Mouse (Mus musculus) hindbrain, embryonic 16.5 days (tissue): ENCODE measurements around the gene Bglap2. TPM values are rescaled to one million over a fixed set of nuclear protein-coding genes. Genes with fewer than 3 reads are reported as not detected.
"Not testable (repeated sequence)": the region's sequence is repeated elsewhere in the genome, so short reads cannot be mapped to it uniquely, and the experiment has no call there.

ENCODE experiments used
- ATAC-seq: fragments of 200-750 bp; cut with Nextera tagmentation; 2 replicates; pipeline ENCODE4 v1.8.0; 2017; ENCODE audit warnings: moderate TSS enrichment, moderate library complexity
- H3K27ac ChIP-seq: fragments of 300-500 bp; sonication (generic); 2 replicates; pipeline ENCODE4 v1.5.1; 2014; ENCODE audit warnings: low read depth, mild to moderate bottlenecking, control low read depth, low read length, moderate library complexity
- H3K27me3 ChIP-seq: fragments of 300-500 bp; sonication (generic); replicated peaks from 2 replicates; pipeline ENCODE4 v1.6.1; 2014; ENCODE audit warnings: low read length; ENCODE audit not compliant: control insufficient read depth, insufficient read depth
- H3K36me3 ChIP-seq: fragments of 300-500 bp; sonication (generic); 2 replicates; pipeline ENCODE4 v1.6.1; 2014; ENCODE audit warnings: mild to moderate bottlenecking, low read length, moderate library complexity, mixed read lengths; ENCODE audit not compliant: control insufficient read depth, insufficient read depth
- H3K4me1 ChIP-seq: fragments of 300-500 bp; sonication (generic); 2 replicates; pipeline ENCODE4 v1.6.1; 2014; ENCODE audit warnings: low read depth, low read length; ENCODE audit not compliant: control insufficient read depth, insufficient read depth
- H3K4me2 ChIP-seq: fragments of 300-500 bp; sonication (generic); 2 replicates; pipeline ENCODE4 v1.6.1; 2014; ENCODE audit warnings: mild to moderate bottlenecking, low read length, control low read depth, moderate library complexity
- H3K4me3 ChIP-seq: fragments of 300-500 bp; sonication (generic); 2 replicates; pipeline ENCODE4 v1.5.1; 2014; ENCODE audit warnings: mild to moderate bottlenecking, low read length, control low read depth, moderate library complexity
- H3K9ac ChIP-seq: fragments of 300-500 bp; sonication (generic); 2 replicates; pipeline ENCODE4 v1.6.1; 2014; ENCODE audit warnings: low read depth, mild to moderate bottlenecking, control low read depth, low read length, moderate library complexity
- H3K9me3 ChIP-seq: fragments of 300-500 bp; sonication (generic); 2 replicates; pipeline ENCODE4 v1.6.1; 2014; ENCODE audit warnings: mild to moderate bottlenecking, low read length, moderate library complexity; ENCODE audit not compliant: control insufficient read depth
- WGBS: fragments of 180-500 bp; shearing (Covaris S2); extraction: QIAGEN DNeasy Blood & Tissue Kit; methylation state at CpG from one replicate; pipeline ENCODE4 v1.1.7; 2014; 5-methylcytosine and 5-hydroxymethylcytosine counted together
- polyA plus RNA-seq: library from polyadenylated mRNA; unstranded; fragments of >200 nt; fragmentation: Nextera tagmentation; extraction: Ambion mirVana; gene quantifications from 2 replicates; pipeline ENCODE4 v1.2.1, GENCODE M21; 2015

The Bglap2 gene
- not detected in 2 replicates for polyA plus RNA-seq

DNA sequence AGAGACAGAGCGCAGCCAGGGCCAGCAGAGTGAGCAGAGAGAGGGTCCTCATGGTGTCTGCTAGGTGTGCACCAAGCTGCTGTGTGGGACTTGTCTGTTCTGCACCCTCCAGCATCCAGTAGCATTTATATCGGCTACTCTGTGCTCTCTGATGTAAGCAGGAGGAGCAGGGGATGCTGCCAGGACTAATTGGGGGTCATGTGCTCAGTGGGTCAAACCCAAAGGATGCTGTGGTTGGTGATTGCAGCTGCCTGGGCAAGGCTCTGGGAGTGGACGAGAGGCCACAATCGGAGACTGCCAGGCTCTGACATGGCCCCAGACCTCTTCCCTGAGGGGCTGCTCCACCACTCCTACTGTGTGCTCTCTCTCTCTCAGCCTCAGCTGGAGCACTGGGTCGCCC, at the start of gene Bglap2:
Gene Bglap2, minus strand, starts transcription at position 101 of the 400 bp plus-strand sequence.
- H3K27me3 ChIP-seq, H3K9ac ChIP-seq, ATAC-seq, H3K9me3 ChIP-seq, H3K36me3 ChIP-seq, H3K4me3 ChIP-seq, H3K27ac ChIP-seq, H3K4me2 ChIP-seq, H3K4me1 ChIP-seq: not testable (repeated sequence)
- 73% methylated on average over 4 of the region's 5 CpGs for WGBS

DNA sequence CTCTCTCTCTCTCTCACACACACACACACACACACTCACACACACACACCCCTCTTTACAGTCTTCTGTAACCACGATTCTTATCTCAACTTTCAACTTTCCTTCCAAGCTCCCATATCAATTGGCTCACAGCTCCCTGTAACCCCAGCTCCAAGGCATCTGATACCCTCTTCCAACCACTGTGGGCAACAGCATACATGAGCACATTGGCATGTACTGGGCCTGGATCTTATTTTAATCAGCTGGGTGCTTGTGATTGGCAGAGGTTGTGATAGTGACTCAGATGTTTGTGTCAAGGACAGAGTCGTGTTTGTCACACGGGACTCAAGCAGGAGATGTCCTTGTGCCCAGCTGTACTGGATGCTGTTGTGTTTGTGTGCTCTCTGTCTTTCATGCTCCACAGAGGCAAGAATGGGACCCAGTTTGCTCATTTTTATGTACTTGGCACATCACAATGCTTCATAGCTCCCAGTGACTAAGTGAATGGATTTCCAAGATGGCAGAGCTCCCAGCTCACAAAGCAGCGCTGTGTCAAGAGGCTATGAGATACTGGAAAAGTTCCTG, 48.9 kb upstream of the Bglap2 start:
- no peak overlapping the region for H3K9ac ChIP-seq
- 88% methylated on average over 4 of the region's 4 CpGs for WGBS

DNA sequence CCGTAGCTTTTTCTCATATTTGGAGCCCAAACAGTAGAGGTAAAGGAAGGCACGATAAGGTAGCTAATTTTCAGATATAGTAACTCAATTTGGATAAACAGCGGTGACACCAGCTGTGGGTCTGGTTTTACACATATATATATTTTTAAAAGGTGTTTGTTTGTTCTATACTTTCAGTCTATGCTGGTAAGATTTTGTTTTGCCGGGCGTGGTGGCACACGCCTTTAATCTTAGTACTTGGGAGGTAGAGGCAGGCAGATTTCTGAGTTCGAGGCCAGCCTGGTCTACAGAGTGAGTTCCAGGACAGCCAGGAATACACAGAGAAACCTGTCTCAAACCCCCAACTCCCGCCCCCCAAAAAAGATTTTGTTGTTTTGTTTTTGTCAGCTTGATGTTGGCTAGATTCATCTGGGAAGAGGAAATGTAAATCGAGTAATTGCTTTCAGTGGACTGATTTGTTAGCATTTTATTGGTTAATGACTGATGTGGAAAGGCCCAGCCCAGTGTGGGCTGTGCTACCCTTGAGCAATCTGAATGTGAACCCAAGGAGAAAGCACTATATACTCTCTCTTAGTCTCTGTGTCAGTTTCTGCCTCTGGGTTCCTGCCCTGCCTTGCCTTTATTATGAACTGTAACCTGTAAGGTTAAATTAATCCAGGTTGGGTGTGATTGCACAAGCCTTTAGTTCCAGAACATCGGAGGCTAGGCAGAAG, 47.4 kb upstream of the Bglap2 start:
- Histone ChIP-seq H3K4me2 (no peak overlapping the region; the same call in 1 of the 2 replicates), H3K4me3 (no peak overlapping the region), H3K9me3 (no peaks in the 10 kb centered on the region), H3K4me1 (peaks cover 24% of the 10 kb centered on the region), H3K9ac (no peak overlapping the region), H3K27ac (no peak overlapping the region), H3K36me3 (peaks cover under 1% of the 10 kb centered on the region; the same call in 1 of the 2 replicates), H3K27me3 (no peaks in the 10 kb centered on the region)
- ATAC-seq = no peak
- WGBS = 89% methylated on average over 10 of the region's 10 CpGs

More for the DNA sequence above, 48.9 kb upstream of the Bglap2 start:
- H3K4me2 ChIP-seq = no peak overlapping the region
- no peak for ATAC-seq
- H3K9me3 ChIP-seq = no peaks in the 10 kb centered on the region
- H3K27ac ChIP-seq = no peak overlapping the region
- no peaks in the 10 kb centered on the region for H3K36me3 ChIP-seq
- no peaks in the 10 kb centered on the region for H3K27me3 ChIP-seq
- peaks cover 16% of the 10 kb centered on the region for H3K4me1 ChIP-seq
- H3K4me3 ChIP-seq = no peak overlapping the region

GRCm38 (mm10) chr3:88425330-88425689, 46.8 kb upstream of the Bglap2 start:
- Histone ChIP-seq H3K4me1 (peaks cover 24% of the 10 kb centered on the region), H3K9me3 (no peaks in the 10 kb centered on the region), H3K9ac (peak overlapping the region; percentile 15; the same call in 1 of the 2 replicates), H3K36me3 (peaks cover 6% of the 10 kb centered on the region; the same call in 1 of the 2 replicates), H3K4me3 (peak overlapping the region; percentile 72), H3K27me3 (no peaks in the 10 kb centered on the region), H3K27ac (no peak overlapping the region), H3K4me2 (peak overlapping the region; percentile 52)
- no peak for ATAC-seq
- WGBS = 17% methylated on average over 2 of the region's 2 CpGs

DNA sequence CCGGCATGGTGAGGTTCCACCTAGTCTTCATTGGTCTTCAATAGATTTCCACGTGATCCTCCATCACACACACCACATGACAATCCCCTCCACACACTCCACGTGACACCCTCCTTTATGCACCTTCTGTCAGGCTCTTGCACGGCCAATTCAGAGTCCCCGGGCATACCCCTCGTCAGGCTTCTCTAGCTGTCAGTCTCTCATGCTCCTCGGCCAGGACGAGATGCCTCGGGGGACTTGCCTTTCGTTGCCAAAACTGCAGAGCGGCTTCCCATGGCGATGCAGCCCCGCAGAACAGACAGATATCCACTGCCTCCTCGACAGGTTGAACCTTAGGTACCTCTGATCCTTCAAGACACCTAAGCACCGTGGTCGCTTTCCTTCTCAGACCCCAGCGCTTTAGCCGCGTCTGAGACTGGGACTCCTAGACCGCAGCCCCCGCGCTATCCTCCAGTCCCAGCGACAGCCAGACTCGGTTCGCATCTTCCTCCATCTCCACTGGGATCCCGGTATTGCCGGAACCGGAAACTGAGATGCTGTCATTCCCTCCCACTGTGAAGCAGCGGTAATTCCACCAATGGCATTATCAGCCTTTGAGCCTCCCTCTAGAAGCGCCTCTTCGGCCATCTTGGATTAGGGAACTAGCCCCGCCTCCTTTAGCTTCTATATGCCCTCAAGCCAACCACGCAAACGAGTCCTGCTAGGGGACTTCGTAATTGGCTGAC, 46.3 kb upstream of the Bglap2 start, which contains the start of gene Slc25a44:
Gene Slc25a44, minus strand, starts transcription at position 535 of the 725 bp plus-strand sequence.
- peaks cover 9% of the 10 kb centered on the region; the same call in 1 of the 2 replicates for H3K36me3 ChIP-seq

GRCm38 (mm10) chr3:88422020-88422720, 43.7 kb upstream of the Bglap2 start:
- no peaks in the 10 kb centered on the region for H3K9me3 ChIP-seq
- 0 out of 2 replicates have a peak, but pooled peaks have one; percentile 4 for ATAC-seq
- 32% methylated on average over 9 of the region's 9 CpGs for WGBS
- peaks cover 12% of the 10 kb centered on the region; the same call in 1 of the 2 replicates for H3K36me3 ChIP-seq
- peak overlapping the region; percentile 6; the same call in 1 of the 2 replicates for H3K4me2 ChIP-seq
- no peaks in the 10 kb centered on the region for H3K27me3 ChIP-seq
- peak overlapping the region; percentile 55 for H3K27ac ChIP-seq
- peaks cover 24% of the 10 kb centered on the region for H3K4me1 ChIP-seq
- no peak overlapping the region for H3K4me3 ChIP-seq
- H3K9ac ChIP-seq = peak overlapping the region; percentile 25; the same call in 1 of the 2 replicates

More for the DNA sequence above, 46.3 kb upstream of the Bglap2 start, which contains the start of gene Slc25a44:
- Histone ChIP-seq H3K9me3 (no peaks in the 10 kb centered on the region), H3K27ac (peak within 1 kb of the TSS; percentile 76), H3K4me2 (peak within 1 kb of the TSS; percentile 64), H3K9ac (peak within 1 kb of the TSS; percentile 70), H3K4me1 (peaks cover 24% of the 10 kb centered on the region), H3K27me3 (no peaks in the 10 kb centered on the region), H3K4me3 (peak within 1 kb of the TSS; percentile 72)
- WGBS = 1% methylated on average over 35 of the region's 35 CpGs
- ATAC-seq = peak; percentile 95

GRCm38 (mm10) chr3:88420771-88421170, 42.3 kb upstream of the Bglap2 start:
- peaks cover 24% of the 10 kb centered on the region for H3K4me1 ChIP-seq
- no peaks in the 10 kb centered on the region for H3K9me3 ChIP-seq
- no peak overlapping the region for H3K4me2 ChIP-seq
- peaks cover 12% of the 10 kb centered on the region; the same call in 1 of the 2 replicates for H3K36me3 ChIP-seq
- H3K27ac ChIP-seq = no peak overlapping the region
- H3K9ac ChIP-seq = no peak overlapping the region
- no peak overlapping the region for H3K4me3 ChIP-seq
- WGBS = 97% methylated on average over 19 of the region's 19 CpGs
- no peaks in the 10 kb centered on the region for H3K27me3 ChIP-seq
- ATAC-seq = no peak

- Histone ChIP-seq H3K36me3 (peaks cover 22% of the 10 kb centered on the region; the same call in 1 of the 2 replicates), H3K4me1 (peaks cover 12% of the 10 kb centered on the region), H3K27me3 (no peaks in the 10 kb centered on the region), H3K27ac (no peak overlapping the region), H3K9me3 (no peaks in the 10 kb centered on the region), H3K4me2 (no peak overlapping the region), H3K9ac (no peak overlapping the region), H3K4me3 (no peak overlapping the region)
- 85% methylated on average over 6 of the region's 6 CpGs for WGBS
- ATAC-seq = no peak
Observed at GRCm38 (mm10) chr3:88418016-88418415, 39.5 kb upstream of the Bglap2 start.
